Mouse (Mus musculus): ENCODE measurements around the gene Rhoj.

DNA sequence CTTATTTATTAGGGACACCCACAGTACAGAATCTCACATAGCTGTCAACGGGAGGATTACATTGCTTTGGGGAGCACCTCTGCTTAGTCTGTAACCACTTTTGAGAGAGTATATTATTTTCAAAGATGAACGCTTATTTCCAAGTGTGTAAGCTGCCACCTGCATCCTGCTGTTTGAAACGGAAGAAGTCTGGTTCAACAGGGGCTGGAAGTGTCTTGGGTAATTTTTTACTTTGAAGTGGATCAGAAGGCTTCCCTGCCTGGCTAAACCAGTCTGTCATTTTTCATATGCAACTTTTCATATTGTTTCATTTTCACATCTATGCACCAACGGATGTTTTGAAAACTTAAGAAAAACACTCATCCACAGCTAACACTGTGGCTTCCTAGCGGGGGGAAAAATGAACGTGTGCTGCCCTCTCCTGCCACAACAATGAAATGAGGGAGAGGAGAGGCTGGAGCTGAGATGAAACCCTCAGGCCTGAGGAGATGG, 141.4 kb downstream of the Rhoj start:
- TF ChIP-seq CTCF (IDR thresholded peaks at IDR 0.05) (peak; percentile 67), EP300 (IDR thresholded peaks at IDR 0.05; ENCODE audit: insufficient read depth, low read depth, low read length) (0 out of 2 replicates have a peak, but pooled peaks have one; percentile 42)

Measured in heart, adult 2 months (tissue).